In the genomic region with DNA sequence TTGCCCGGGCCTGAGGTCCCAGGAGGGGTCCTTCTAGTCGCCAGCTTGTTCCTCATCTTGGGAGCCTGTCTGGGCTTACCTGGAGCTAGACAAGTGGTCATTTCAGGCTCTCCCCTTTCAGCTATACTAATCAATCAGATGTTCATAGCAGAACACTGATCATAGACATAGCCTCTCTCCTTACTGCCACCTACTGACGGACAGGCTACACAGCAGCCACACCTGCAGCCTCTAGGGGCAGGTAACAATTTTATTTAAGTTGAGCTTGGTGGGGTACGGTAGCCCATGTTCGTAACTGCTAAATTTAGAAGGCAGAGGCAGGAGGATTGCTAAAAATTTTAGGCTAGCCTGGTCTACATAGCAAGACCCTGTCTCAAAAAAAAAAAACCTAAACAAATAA, we compare ENCODE assay signal across 9 mouse cellular contexts.
DNase-seq lines count a peak whose midpoint lies in the region; TF ChIP-seq lines count a peak whose summit lies in the region.
"Had no signal": no experiment of that assay in that cellular context is flagged by ENCODE, and none has a peak within 500 bp of the region (broad histone marks: within the 10 kb centered on the region; RNA-seq: fewer than 3 reads in every experiment).

No protein-coding gene starts in this region.

- no peaks in the 10 kb centered on the region for H3K79me2 ChIP-seq in heart, adult 2 months (replicated peaks; ENCODE audit: control insufficient read depth, insufficient read depth, low read length)

- TF ChIP-seq CTCF in heart, adult 2 months (IDR thresholded peaks at IDR 0.05) = peak; percentile 82
- peak; percentile 33; the same call in 1 of the 2 replicates for TF ChIP-seq CTCF in spleen, adult 2 months (IDR thresholded peaks at IDR 0.05; ENCODE audit: extremely low read depth, insufficient read depth, insufficient read length, insufficient replicate concordance)

- no peaks in the 10 kb centered on the region for H3K9me3 ChIP-seq in heart, embryonic 10.5 days
- H3K9me3 ChIP-seq in embryonic facial prominence, embryonic 10.5 days = no peaks in the 10 kb centered on the region
- H3K9me3 ChIP-seq: midbrain, embryonic 13.5 days had no signal

- H3K9ac ChIP-seq in heart, adult 2 months (ENCODE audit: low read depth, low read length) = no peak overlapping the region
- H3K9ac ChIP-seq: midbrain, embryonic 13.5 days had no signal

- H3K27me3 ChIP-seq in heart, adult 2 months (ENCODE audit: control insufficient read depth, insufficient read depth, low read length) = no peaks in the 10 kb centered on the region
- no peaks in the 10 kb centered on the region for H3K27me3 ChIP-seq in heart, embryonic 10.5 days (ENCODE audit: insufficient read depth, poor library complexity, severe bottlenecking)
- H3K27me3 ChIP-seq in spleen, adult 2 months (ENCODE audit: control insufficient read depth, insufficient read depth, low read length) = no peaks in the 10 kb centered on the region
- H3K27me3 ChIP-seq in embryonic facial prominence, embryonic 10.5 days (replicated peaks; ENCODE audit: low read depth, poor library complexity, severe bottlenecking) = no peaks in the 10 kb centered on the region
- H3K27me3 ChIP-seq: midbrain, embryonic 13.5 days had no signal

- DNase-seq in heart, adult 2 months = no peak
- DNase-seq in heart, embryonic 10.5 days (ENCODE audit: low spot score) = no peak
- DNase-seq in spleen, adult 2 months (ENCODE audit: low read depth in 1 of 2, low spot score in 2 of 2) = no peak
- DNase-seq in spleen, postnatal 14 days (ENCODE audit: low spot score in 2 of 2) = no peak
- peak; percentile 35 for DNase-seq in embryonic facial prominence, embryonic 10.5 days (ENCODE audit: low spot score)
- peak; percentile 38 for DNase-seq in thymus, postnatal 14 days
- DNase-seq in urinary bladder, postnatal 36 days (ENCODE audit: low spot score in 2 of 2) = no peak
- no peak for DNase-seq in right cerebral cortex, postnatal 36 days (ENCODE audit: low spot score in 2 of 2)

- TF ChIP-seq POLR2A in heart, adult 2 months (IDR thresholded peaks at IDR 0.05; ENCODE audit: insufficient read depth, low read depth, low read length) = no peak
- no peak for TF ChIP-seq POLR2A in spleen, adult 2 months (IDR thresholded peaks at IDR 0.05; ENCODE audit: low read depth, low read length)

- H3K36me3 ChIP-seq in heart, adult 2 months (ENCODE audit: control insufficient read depth, insufficient read depth, low read length) = no peaks in the 10 kb centered on the region
- no peaks in the 10 kb centered on the region for H3K36me3 ChIP-seq in heart, embryonic 10.5 days
- H3K36me3 ChIP-seq in spleen, adult 2 months (ENCODE audit: control insufficient read depth, insufficient read depth, low read length) = no peaks in the 10 kb centered on the region
- no peaks in the 10 kb centered on the region for H3K36me3 ChIP-seq in embryonic facial prominence, embryonic 10.5 days (replicated peaks)
- H3K36me3 ChIP-seq: midbrain, embryonic 13.5 days had no signal

- intact Hi-C loops in heart, adult 2 months (cut with DNase I) = no loop called here

- H3K4me3 ChIP-seq in heart, adult 2 months = no peak overlapping the region
- H3K4me3 ChIP-seq in heart, embryonic 10.5 days = no peak overlapping the region
- H3K4me3 ChIP-seq in spleen, adult 2 months (ENCODE audit: extremely low read depth, insufficient read depth, insufficient read length) = no peak overlapping the region
- H3K4me3 ChIP-seq in embryonic facial prominence, embryonic 10.5 days = no peak overlapping the region
- H3K4me3 ChIP-seq: midbrain, embryonic 13.5 days had no signal

- no peaks in the 10 kb centered on the region for H3K4me1 ChIP-seq in heart, adult 2 months (ENCODE audit: control insufficient read depth, insufficient read depth, low read length)
- no peaks in the 10 kb centered on the region for H3K4me1 ChIP-seq in heart, embryonic 10.5 days
- 0 out of 2 replicates have a peak, but pooled peaks cover 3% of the 10 kb centered on the region for H3K4me1 ChIP-seq in spleen, adult 2 months (ENCODE audit: control insufficient read depth, insufficient read depth, insufficient read length)
- peaks cover 4% of the 10 kb centered on the region for H3K4me1 ChIP-seq in embryonic facial prominence, embryonic 10.5 days
- H3K4me1 ChIP-seq: midbrain, embryonic 13.5 days had no signal

- H3K27ac ChIP-seq in heart, adult 2 months = no peak overlapping the region
- H3K27ac ChIP-seq in heart, embryonic 10.5 days = no peak overlapping the region
- no peak overlapping the region for H3K27ac ChIP-seq in spleen, adult 2 months (ENCODE audit: insufficient read depth, low read length)
- no peak overlapping the region for H3K27ac ChIP-seq in embryonic facial prominence, embryonic 10.5 days (replicated peaks)
- H3K27ac ChIP-seq: midbrain, embryonic 13.5 days had no signal

- WGBS in heart, adult 2 months = 41% methylated on average over 5 of the region's 5 CpGs
- WGBS in heart, embryonic 10.5 days = 46% methylated on average over 5 of the region's 5 CpGs
- 57% methylated on average over 5 of the region's 5 CpGs for WGBS in spleen, adult 2 months
- 55% methylated on average over 5 of the region's 5 CpGs for WGBS in embryonic facial prominence, embryonic 10.5 days

- TF ChIP-seq EP300 in heart, adult 2 months (IDR thresholded peaks at IDR 0.05; ENCODE audit: insufficient read depth, low read depth, low read length) = no peak

Comparison
In these comparisons a context has a peak if more than half of its experiments do, and no peak if none do; other contexts are left out.
1. DNase-seq: peak in embryonic facial prominence, embryonic 10.5 days (single experiment) and thymus, postnatal 14 days (single experiment); none in heart, adult 2 months (0 of 2), heart, embryonic 10.5 days (single experiment), spleen, adult 2 months (0 of 2), spleen, postnatal 14 days (0 of 2), urinary bladder, postnatal 36 days (0 of 2) and right cerebral cortex, postnatal 36 days (0 of 2).